Mouse (Mus musculus): Measurements from ENCODE around the gene Lamc3.
A peak's percentile ranks its signal among the peaks of the same experiment; 100 is the strongest.

Lamc3 gene

GRCm38 (mm10) chr2:31934551-31934950, 47.5 kb downstream of the Lamc3 start:
- DNase-seq (ENCODE audit: low spot score in 2 of 2), result no peak

DNA sequence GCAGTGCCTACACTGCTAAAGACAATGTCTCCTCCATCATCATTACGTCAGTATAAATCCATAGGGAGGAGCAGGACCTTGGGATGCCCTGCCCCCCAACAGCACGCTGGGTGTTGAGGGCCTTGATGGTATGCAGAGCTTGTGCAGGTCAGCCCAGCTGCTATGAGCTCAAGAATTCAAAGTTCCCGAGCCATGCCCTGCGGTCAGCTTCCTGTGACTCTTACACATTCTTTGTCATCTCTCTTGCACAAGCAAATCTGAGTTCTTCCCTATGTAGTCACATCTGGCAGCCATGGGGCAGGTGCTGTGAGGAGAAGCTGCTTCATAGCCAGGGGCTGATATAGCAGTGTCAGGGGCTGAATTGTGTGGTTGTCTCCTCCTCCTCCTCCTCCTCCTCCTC, 48.0 kb downstream of the Lamc3 start:
- no peak for DNase-seq (ENCODE audit: low spot score in 2 of 2)

GRCm38 (mm10) chr2:31938298-31938697, 51.2 kb downstream of the Lamc3 start:
- no peak for DNase-seq (ENCODE audit: low spot score in 2 of 2)

- DNase-seq (ENCODE audit: low spot score in 2 of 2), result no peak
Measured at GRCm38 (mm10) chr2:31943011-31943410, 55.9 kb downstream of the Lamc3 start.

GRCm38 (mm10) chr2:31945580-31945979, 58.5 kb downstream of the Lamc3 start:
- no peak for DNase-seq (ENCODE audit: low spot score in 2 of 2)

- no peak for DNase-seq (ENCODE audit: low spot score in 2 of 2)
Measured at GRCm38 (mm10) chr2:31948392-31948791, 61.3 kb downstream of the Lamc3 start.

DNA sequence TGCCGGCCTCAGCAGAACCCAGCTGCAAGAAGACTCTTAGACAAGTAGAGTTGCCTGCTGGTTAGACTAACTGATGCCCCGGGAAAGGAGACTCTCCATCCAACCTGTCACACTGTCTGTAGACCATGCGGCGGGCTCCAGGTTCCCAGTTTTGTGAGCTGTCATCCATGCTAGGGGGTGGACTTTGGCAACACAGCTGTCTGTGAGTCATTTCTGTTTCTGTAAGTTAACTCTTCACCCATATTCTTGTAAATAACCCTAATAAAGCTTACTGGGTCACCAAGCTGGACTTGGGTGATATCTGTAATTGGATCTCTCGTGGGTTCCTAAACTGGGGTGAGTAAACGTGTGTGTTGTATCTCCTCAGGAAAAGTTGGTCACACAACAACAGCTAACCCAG, 61.7 kb downstream of the Lamc3 start:
- no peak for DNase-seq (ENCODE audit: low spot score in 2 of 2)

DNA sequence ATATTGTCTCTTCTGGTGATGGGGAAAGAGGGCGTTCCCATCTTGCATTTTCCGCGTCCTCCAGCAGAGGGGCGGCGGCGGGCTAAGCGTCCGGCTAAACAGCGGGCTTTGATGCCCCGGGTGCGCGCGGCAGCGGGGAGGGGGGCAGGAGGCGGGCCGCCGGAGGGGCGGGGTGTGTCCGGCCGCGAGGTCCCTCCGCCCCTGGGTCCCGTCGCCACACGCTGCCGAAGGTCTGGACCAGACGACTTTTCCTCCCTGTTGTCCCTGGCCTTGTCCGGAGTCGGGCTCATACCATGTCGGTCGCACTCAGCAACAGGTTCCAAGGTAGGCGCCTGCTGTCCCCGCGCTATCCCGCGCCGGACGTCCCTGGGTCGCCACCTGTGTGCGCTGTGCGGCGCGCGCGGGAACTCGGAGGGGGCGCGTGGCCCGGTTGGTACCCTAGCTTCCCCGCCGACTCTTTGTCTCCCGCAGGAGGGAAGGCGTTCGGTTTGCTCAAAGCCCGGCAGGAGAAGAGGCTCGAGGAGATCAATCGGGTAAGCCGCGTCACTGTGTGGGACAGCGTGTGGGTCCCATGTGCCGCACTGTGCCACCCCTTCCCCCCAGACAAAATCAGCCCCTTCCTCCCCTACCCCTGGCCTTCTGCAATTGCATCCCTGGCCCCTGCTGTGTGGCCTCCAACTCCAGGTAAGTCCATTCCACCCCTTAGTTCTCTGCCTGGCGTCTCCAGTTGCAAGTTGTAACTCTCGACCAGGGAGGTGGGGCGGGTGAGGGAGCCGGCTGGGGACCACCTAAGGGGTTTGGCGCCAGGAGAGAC, 63.2 kb downstream of the Lamc3 start, which contains the start of gene Aif1l:
Aif1l (plus strand) TSS at position 82 of the 814 bp plus-strand sequence.
- DNase-seq (ENCODE audit: low spot score in 2 of 2), result peak in 1 of 2 experiments; percentile 47

GRCm38 (mm10) chr2:31950966-31951365, 63.9 kb downstream of the Lamc3 start:
- no peak for DNase-seq (ENCODE audit: low spot score in 2 of 2)

DNA sequence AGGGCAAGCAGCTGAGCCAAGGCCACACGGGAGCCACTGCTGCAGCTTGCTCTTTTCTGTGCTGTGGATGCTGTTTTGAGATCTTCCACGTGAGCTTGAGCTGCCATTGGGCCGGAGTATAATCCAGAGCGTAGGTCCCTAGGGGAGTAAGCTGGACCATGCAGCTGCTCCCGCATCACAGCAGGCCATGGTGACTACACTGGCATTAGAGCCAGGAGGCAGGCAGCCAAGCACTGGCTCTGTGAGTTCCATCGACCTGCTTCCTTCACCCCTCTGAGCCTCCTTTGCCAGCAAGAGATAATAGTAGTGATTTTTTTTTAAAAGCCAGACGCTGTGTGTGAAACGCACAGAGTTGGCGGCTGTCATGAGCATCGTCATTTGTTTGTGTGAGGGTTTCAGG, 65.1 kb downstream of the Lamc3 start:
- DNase-seq (ENCODE audit: low spot score in 2 of 2), result no peak

GRCm38 (mm10) chr2:31952725-31953124, 65.6 kb downstream of the Lamc3 start:
- DNase-seq (ENCODE audit: low spot score in 2 of 2), result no peak

- DNase-seq (ENCODE audit: low spot score in 2 of 2), result no peak
Measured at GRCm38 (mm10) chr2:31953687-31954086, 66.6 kb downstream of the Lamc3 start.

GRCm38 (mm10) chr2:31954779-31955181, 67.7 kb downstream of the Lamc3 start:
- no peak for DNase-seq (ENCODE audit: low spot score in 2 of 2)

DNA sequence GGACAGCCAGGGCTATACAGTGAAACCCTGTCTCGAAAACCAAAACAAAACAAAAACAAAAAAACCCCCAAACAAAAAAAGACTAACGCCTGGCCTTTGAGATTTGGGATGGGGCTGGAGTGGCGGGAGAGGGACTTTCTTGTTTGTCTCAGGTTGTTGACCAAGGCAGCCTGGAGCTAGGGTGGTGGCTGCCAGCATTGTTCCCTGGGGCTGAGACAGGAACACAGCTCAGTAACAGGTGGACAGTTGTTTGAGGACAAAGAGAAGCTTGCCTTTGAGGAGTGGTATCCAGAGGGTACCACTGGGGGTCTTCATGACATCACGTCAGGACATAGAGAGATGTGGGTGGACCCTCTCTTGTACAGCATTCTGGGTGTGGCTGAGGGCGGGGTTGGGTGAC, 68.6 kb downstream of the Lamc3 start:
- no peak for DNase-seq (ENCODE audit: low spot score in 2 of 2)

- no peak for DNase-seq (ENCODE audit: low spot score in 2 of 2)
Measured at GRCm38 (mm10) chr2:31957211-31957610, 70.1 kb downstream of the Lamc3 start.

GRCm38 (mm10) chr2:31960986-31961385, 73.9 kb downstream of the Lamc3 start:
- no peak for DNase-seq (ENCODE audit: low spot score in 2 of 2)

DNA sequence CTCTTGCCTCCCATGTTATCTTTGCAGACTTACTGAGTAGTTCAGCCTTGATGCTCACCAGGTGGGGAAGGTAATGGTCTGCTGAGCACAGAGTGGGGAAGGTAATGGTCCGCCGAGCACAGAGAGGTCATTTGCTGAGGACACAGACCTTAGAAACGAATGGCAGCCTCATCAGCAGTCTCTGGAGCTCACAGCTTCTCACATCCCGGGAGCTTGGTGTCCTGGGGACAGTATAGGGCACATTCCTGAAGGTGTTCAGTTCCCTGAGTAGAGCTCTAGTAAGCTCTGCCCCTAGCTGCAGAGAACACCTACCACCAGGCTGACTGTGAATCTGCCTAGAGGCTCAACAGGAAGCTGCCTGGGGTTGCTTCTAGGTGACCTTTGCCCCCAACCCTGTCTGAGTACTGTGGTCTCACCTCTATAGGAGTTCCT, 74.7 kb downstream of the Lamc3 start:
- no peak for DNase-seq (ENCODE audit: low spot score in 2 of 2)

- DNase-seq (ENCODE audit: low spot score in 2 of 2), result peak; percentile 63 to 73
Measured at GRCm38 (mm10) chr2:31962501-31963224, 75.6 kb downstream of the Lamc3 start.

DNA sequence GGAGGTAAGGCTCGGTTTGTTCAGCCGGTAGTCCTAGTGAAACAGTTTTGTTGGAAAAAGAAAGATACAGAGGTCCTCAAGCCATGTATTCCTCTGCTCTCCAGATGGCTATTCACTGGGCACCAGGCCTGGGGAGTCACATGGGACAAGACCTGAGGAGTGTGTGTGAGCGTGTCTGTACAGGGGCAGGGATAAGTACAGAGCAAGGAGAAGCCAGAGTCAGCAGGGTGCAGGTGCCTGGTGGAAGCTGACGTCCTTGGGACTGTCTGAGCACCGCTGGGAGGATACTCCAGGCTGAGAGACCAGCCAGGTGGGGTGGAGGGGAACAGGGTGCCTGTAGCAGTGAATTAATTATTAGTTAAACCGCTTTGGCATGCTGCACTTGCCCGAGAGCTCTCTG, 76.4 kb downstream of the Lamc3 start:
- no peak for DNase-seq (ENCODE audit: low spot score in 2 of 2)

GRCm38 (mm10) chr2:31964191-31964590, 77.1 kb downstream of the Lamc3 start:
- DNase-seq (ENCODE audit: low spot score in 2 of 2), result no peak

GRCm38 (mm10) chr2:31965110-31965509, 78.0 kb downstream of the Lamc3 start:
- DNase-seq (ENCODE audit: low spot score in 2 of 2), result no peak

GRCm38 (mm10) chr2:31966801-31967200, 79.7 kb downstream of the Lamc3 start:
- no peak for DNase-seq (ENCODE audit: low spot score in 2 of 2)

DNA sequence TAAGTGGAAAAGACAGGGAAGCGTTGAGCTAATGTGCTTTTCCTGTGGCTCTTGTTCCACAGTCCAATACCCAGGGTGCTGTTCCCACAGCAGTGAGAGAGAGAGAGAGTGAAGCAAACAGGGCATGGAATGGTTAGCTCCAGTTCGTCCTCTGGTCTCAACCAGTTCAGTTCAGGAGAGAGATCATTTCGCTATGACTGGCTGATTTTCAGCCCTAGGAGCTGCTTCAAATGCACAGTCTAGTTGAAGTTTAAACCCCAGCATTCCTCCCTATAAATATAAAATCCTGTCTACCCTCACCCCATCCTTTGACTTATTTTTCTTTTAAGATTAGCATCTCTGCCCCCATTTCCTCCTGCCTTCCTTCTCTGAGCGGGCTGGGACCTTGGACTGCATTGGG, 85.5 kb downstream of the Lamc3 start:
- no peak for DNase-seq (ENCODE audit: low spot score in 2 of 2)

Measured in frontal cortex, postnatal 10 days (tissue).